Mouse (Mus musculus): ENCODE data around the gene Gli2. TPM values are rescaled to one million over a fixed set of nuclear protein-coding genes. Genes with fewer than 3 reads are reported as not detected.

Gli2 gene
- total RNA-seq, 2 experiments from 2014 or later = 4.6 to 5.2 TPM

- DNase-seq = no peak
These were observed 155.1 kb downstream of the Gli2 start for GRCm38 (mm10) chr1:118898351-118898750.

- peak; percentile 66 for DNase-seq
These were observed 158.2 kb downstream of the Gli2 start for GRCm38 (mm10) chr1:118895026-118895762.

DNA sequence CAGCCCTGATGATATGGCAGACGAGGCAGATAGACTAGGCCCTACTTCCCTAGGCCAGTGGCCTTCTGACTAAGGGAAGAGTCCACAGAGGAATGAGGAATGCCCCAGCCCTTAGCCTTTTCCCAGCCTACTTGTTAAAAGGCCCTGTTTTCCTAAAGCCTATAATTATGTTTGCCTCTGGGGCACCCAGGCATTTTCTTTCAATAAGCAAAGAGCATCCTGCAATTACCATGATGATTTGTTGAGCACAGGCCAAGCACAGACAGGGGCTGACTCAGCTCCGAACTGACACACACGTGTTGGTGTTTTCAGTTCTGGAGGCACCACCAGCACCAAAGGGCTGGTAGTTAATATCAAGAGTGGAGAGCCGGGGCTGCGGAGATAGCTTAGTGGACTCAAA lies 162.0 kb downstream of the Gli2 start:
- DNase-seq = no peak

DNA sequence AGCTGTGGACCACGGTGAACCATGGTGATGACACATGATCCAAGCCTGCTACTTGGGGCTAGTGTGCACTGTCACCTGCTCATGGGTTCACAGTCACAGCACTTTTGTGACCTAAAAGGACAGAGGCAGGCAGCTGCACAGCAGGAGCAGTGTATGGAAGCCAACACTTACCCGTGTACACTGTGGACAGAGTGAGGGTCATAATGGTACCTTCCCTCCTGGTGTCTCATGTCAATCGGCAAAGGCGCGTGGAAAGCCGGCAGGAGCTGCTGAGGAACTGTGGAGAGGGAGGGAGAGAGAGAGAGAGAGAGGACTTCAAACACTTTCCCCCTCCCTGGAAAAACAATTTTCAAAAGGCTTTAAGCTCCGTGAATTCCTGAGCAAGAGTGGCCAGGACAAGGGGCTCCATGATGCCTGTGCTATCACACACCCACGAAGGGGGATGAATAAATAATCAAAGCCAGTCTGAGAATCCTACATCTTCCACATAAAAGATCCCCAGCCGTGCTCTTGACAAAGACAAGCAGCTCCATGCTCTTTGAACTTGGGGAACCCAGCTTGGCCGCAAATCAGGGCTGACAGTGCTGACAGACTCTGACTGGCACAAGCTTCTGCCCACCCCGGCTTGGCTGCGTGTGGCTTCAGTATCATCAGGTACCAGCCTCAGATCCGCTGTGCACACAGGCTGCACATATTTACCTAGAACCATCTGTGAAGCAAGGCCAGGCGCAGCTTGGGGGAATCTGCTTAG lies 163.1 kb downstream of the Gli2 start:
- DNase-seq = no peak

GRCm38 (mm10) chr1:118880781-118881247 lies 172.6 kb downstream of the Gli2 start:
- DNase-seq = peak; percentile 59

DNA sequence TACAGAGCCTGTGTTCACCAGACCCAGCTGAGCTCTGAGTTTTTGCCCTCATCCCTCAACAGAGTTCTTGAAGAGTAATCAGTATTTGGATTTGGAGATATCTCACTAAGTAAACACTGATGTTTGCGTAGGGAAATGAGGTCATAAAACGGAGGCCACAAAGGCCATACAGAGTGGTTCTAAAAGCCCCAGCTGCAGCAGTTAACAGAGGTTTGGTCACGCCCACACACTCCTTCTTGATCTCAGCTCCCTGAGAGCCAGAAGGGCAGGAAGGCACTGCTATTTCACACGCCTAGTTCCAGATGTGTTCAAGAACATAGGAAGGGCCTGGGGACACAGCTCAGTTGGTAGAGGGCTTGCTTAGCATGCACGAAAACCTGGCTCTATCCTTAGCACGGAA lies 175.1 kb downstream of the Gli2 start:
- peak; percentile 29 for DNase-seq

DNA sequence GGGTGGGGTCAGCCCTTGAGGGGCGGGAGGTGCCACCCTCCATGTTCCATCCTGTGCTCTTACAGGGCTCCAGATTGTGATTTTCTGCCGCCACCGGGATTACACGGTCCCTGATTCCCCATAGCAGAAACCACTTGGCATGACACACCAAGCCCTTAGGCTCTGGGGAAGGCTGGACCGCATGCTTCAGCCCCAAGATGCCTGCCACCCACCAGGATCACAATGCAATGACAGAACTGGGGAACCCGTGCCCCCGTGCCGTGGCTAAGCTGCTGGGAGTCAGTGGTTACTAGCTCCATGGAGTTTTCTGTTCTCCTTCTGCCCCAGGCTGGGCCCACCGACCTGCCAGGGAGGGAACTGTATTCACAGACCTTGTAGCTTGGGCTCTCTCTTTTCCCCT lies 178.2 kb downstream of the Gli2 start:
- DNase-seq = no peak

GRCm38 (mm10) chr1:118873559-118873958 lies 179.9 kb downstream of the Gli2 start:
- no peak for DNase-seq

DNA sequence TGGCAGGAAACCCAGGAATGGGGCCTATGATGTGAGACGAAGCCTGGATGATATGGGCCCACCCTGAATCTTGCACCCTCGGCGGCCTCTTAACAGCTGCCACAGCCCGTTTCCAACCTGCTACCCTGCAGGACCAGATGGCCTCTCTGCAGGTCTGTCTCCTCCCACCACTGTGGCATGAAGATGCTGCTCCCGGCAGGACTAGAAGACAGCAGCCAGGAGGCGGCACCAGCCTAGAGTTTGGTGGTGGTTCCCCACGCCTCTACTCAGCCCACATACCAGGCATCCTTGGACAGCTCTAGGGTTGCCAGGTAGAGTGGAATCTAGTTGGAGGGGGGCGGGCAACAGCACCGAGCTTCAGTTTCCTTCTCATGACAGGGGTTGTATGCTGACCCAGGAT lies 188.7 kb downstream of the Gli2 start:
- DNase-seq = no peak

DNA sequence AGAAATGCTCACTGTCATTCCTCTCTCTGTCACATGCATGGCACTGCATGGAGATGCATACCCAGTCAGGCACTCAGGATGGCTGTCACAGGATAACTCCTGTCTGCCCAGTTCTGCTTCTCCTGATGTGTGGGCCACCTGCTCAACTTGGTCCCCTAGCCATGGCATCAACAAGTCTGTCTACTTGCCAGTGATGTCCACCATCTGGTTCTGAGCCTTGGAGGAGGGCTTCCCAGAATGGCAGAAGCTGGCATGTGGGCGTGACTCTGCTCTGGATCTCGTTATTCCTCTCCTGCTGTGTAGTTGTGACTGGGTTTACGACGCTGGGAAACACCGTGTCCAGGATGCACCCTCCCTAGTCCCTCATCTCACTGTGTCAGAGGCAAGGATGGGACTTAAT lies 189.4 kb downstream of the Gli2 start:
- no peak for DNase-seq

- DNase-seq = no peak
These were observed 195.3 kb downstream of the Gli2 start for GRCm38 (mm10) chr1:118858101-118858500.

DNA sequence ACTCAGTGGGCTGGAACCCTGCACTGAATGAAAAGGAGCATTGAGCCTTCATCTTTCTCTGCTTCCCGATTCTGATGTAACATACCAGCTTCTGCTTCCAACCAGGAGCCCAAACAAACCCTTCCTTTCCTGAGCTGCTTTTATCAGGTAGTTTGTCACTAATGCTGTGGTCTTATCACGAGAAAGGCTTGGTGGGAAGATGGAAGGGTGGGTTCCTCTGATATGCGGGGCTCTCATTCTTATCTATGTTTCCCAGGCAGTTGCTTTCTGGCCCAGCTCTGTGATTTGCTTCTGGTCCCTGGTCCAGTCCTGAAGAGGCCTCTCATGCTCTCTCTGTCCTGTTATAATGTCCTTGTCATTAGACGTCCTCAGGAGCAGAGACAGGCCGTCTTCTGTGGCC lies 222.8 kb downstream of the Gli2 start:
- no peak for DNase-seq

DNA sequence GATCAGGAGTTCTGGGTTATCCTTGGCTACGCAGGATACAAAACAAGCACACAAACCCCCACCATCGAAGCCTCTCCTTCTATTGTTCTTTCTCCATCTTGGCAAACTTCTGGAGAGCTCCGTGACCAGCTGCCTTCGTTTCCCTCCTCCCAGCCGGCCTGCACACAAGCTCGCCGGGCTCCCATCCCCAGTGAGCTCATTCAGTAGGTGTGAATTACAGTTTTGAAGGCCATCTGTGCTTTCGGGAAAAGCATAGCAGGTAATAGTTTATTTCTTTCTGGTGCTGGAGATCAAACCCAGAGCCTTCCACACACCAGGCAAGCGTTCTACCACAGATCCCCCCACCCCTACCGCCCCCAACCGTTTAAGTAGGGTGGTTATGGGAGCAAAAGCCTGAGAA lies 226.8 kb downstream of the Gli2 start:
- DNase-seq = no peak

GRCm38 (mm10) chr1:118825467-118826219 lies 227.8 kb downstream of the Gli2 start:
- peak; percentile 45 for DNase-seq

DNA sequence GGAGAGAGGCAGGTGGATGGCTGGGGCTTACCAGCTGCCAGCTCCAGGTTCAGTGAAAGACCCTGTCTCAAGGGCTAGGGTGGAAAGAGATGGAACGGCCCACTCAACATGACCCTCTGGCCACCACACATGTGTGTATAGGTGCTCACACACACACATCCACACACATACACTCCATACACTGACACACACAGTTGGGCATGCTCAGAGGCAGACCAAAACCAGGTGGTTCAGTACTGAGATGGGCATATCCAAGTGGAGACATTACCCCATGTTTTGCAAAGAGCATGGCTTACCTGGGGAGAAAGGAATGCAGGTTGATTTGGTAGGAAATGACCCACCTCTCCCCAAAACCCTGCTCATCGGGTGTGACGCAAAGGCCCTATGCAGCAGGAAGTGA lies 228.4 kb downstream of the Gli2 start:
- no peak for DNase-seq

- no peak for DNase-seq
These were observed 231.2 kb downstream of the Gli2 start for GRCm38 (mm10) chr1:118822258-118822657.

GRCm38 (mm10) chr1:118815015-118815414 lies 238.4 kb downstream of the Gli2 start:
- DNase-seq = no peak

GRCm38 (mm10) chr1:118810336-118810735 lies 243.1 kb downstream of the Gli2 start:
- DNase-seq = no peak

GRCm38 (mm10) chr1:118806727-118807126 lies 246.7 kb downstream of the Gli2 start:
- no peak for DNase-seq

- no peak for DNase-seq
These were observed 251.3 kb downstream of the Gli2 start for GRCm38 (mm10) chr1:118802166-118802565.

GRCm38 (mm10) chr1:118799322-118800116 lies 253.9 kb downstream of the Gli2 start:
- no peak for DNase-seq

Measured in heart, postnatal 4 days (tissue).